Mouse (Mus musculus): ENCODE data around the gene Gmeb2.

DNA sequence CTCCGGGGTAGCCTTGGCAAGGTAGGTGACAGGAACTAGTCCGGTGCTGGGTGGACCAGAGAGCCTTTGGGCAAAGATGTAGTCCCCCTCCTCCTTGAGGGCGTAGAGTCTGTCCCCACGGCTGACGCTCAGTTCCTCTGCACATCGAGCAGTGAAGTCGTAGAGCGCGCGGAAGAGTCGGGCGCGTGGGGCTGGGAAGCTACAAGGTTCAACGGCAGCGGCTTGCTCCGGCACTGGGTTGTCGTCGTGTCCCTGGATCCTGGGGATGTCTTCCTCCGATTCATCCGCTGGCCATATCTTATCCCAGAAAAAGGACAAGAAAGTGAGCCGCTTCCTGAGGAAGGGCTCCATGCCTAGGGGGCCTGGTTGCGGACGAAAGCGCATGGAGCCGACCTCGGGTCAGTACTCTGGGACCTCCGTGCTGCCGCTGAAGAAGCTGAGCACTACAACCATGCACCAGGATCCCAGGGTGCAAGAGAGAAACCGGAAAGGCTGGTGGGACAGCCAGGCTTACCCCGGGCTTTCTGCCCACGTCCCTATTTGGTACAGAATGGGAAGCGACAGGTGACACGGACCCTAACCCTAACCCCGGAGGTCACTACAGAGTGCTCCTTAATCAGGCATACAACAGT lies 75.3 kb downstream of the Gmeb2 start:
- TF ChIP-seq CTCF (IDR thresholded peaks at IDR 0.05; ENCODE audit: insufficient read depth, low read length) (no peak), POLR2A (IDR thresholded peaks at IDR 0.05; ENCODE audit: borderline replicate concordance, extremely low read depth, low read depth, low read length) (no peak)
